Mouse (Mus musculus): ENCODE measurements around the gene Mlxipl.

- no peak for TF ChIP-seq CTCF (IDR thresholded peaks at IDR 0.05; ENCODE audit: low read depth, low read length)
- TF ChIP-seq POLR2A (IDR thresholded peaks at IDR 0.05; ENCODE audit: extremely low read depth, insufficient read depth, low read length): no peak
Measured at GRCm38 (mm10) chr5:135079578-135079977, 10.1 kb upstream of the Mlxipl start.

Data from liver, adult 2 months (tissue).